In the genomic region with DNA sequence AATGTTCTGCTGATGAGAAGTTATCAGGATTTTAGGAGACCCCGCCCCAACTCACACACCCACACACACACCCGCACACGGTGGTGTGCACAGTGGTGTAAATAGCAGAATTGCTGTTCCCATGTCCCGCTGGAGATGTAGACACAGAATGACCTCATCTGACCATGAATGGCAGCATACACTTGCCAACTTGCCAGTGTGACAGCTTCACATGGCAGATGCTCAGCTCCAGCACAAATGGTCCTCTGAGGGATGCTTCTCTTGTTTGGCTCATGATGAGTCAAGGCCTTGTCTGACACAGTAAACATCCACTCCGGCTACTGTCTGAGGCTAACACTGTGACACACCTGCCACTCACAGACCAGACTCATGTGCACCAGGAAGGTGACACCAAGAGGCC, we compare ENCODE assay signal across 8 mouse cellular contexts. TPM values are rescaled to one million over a fixed set of nuclear protein-coding genes. Genes with fewer than 3 reads are reported as not detected.
DNase-seq lines count a peak whose midpoint lies in the region; ATAC-seq lines count a peak whose summit lies in the region.

No protein-coding gene starts in this region.

- no peaks in the 10 kb centered on the region for H3K9me3 ChIP-seq in kidney, embryonic 14.5 days (ENCODE audit: control insufficient read depth, low read length)

- WGBS in kidney, embryonic 14.5 days = 53% methylated on average over 5 of the region's 5 CpGs

- H3K4me1 ChIP-seq in kidney, embryonic 14.5 days (ENCODE audit: control insufficient read depth, insufficient read depth, low read length) = peaks cover 36% of the 10 kb centered on the region

- H3K9ac ChIP-seq in kidney, embryonic 14.5 days (ENCODE audit: low read depth, low read length) = peak overlapping the region; percentile 24; the same call in 1 of the 2 replicates

- no peaks in the 10 kb centered on the region for H3K27me3 ChIP-seq in kidney, embryonic 14.5 days (ENCODE audit: control insufficient read depth, insufficient read depth, low read length)

- peak; percentile 17; the same call in 1 of the 2 replicates for ATAC-seq in kidney, embryonic 14.5 days (ENCODE audit: low FRiP score, low TSS enrichment)
- 0 out of 2 replicates have a peak, but pooled peaks have one; percentile 2 for ATAC-seq in megakaryocyte progenitor cell, adult 5-6 weeks (replicated peaks; ENCODE audit: poor library complexity)

- peaks cover 4% of the 10 kb centered on the region for H3K36me3 ChIP-seq in kidney, embryonic 14.5 days (ENCODE audit: control insufficient read depth, insufficient read depth, low read length)

- DNase-seq in kidney, postnatal 14 days = no peak
- peak; percentile 51 for DNase-seq in cerebellum, adult 11 months
- peak; percentile 43 to 55 for DNase-seq in frontal cortex, postnatal 36 days (ENCODE audit: low spot score in 2 of 2)
- DNase-seq in layer of hippocampus, postnatal 25 days (ENCODE audit: extremely low spot score in 1 of 2, low spot score in 1 of 2) = peak; percentile 38 to 42
- no peak for DNase-seq in urinary bladder, postnatal 14 days (ENCODE audit: low spot score)
- DNase-seq in urinary bladder, postnatal 25 days (ENCODE audit: low spot score) = no peak

- H3K4me3 ChIP-seq in kidney, embryonic 14.5 days (ENCODE audit: low read length) = no peak overlapping the region

- peak overlapping the region; percentile 5; the same call in 1 of the 2 replicates for H3K4me2 ChIP-seq in kidney, embryonic 14.5 days (replicated peaks; ENCODE audit: low read depth, low read length)

- peak overlapping the region; percentile 95 for H3K27ac ChIP-seq in kidney, embryonic 14.5 days (ENCODE audit: low read depth, low read length)

RNA-seq across cellular contexts. Expression of a gene that starts 44.4 kb away (rescaled TPM):
- polyA plus RNA-seq in kidney, embryonic 14.5 days (2014; fragmentation: Nextera tagmentation; extraction: Ambion mirVana) = 1.1 and 1.5 TPM in 2 replicates
- total RNA-seq in layer of hippocampus, postnatal 25 days (2021) = 10 to 100 TPM; 16.0 to 16.5 TPM
- total RNA-seq in megakaryocyte progenitor cell, adult 5-6 weeks (2015) = 0.20 and 0.30 TPM in 2 replicates
- 0.41 and 1.9 TPM in 2 replicates for total RNA-seq in megakaryocyte progenitor cell, adult 5-6 weeks (2017)

Comparison
In these comparisons a context has a peak if more than half of its experiments do, and no peak if none do; other contexts are left out.
1. DNase-seq: peak in cerebellum, adult 11 months (single experiment), frontal cortex, postnatal 36 days (2 of 2) and layer of hippocampus, postnatal 25 days (2 of 2); none in kidney, postnatal 14 days (single experiment), urinary bladder, postnatal 14 days (single experiment) and urinary bladder, postnatal 25 days (single experiment).
2. RNA of a gene that starts 44.4 kb away (total RNA-seq): 16.0 to 16.5 TPM in layer of hippocampus, postnatal 25 days; 0.20 to 1.9 TPM in megakaryocyte progenitor cell, adult 5-6 weeks; every median in the first group is over 4 times any median in the second.